Mouse (Mus musculus): ENCODE measurements around the gene Yars.

- TF ChIP-seq CTCF (IDR thresholded peaks at IDR 0.05; ENCODE audit: insufficient read depth, low read depth, low read length) (no peak), POLR2A (IDR thresholded peaks at IDR 0.05; ENCODE audit: insufficient read depth, low read depth, low read length) (no peak)
These were observed 21.9 kb downstream of the Yars start for GRCm38 (mm10) chr4:129211461-129211860.
